Mouse (Mus musculus) heart, adult 2 months (tissue): ENCODE data around the gene Sgta. TPM values are rescaled to one million over a fixed set of nuclear protein-coding genes. Genes with fewer than 3 reads are reported as not detected.
A peak's percentile ranks its signal among the peaks of the same experiment; 100 is the strongest.
"Not testable (repeated sequence)": the region's sequence is repeated elsewhere in the genome, so short reads cannot be mapped to it uniquely, and the experiment has no call there.

Source experiments
- DNase-seq, 2 experiments: peaks; one replicate each; pipeline ENCODE4 v3.0.0; 2021
- H3K27ac ChIP-seq: fragments of 200-600 bp; 2 replicates; pipeline ENCODE4 v1.8.1; 2022
- H3K27me3 ChIP-seq: fragments of 200-500 bp; 2 replicates; pipeline ENCODE4 v1.6.1; 2012; ENCODE audit warnings: mild to moderate bottlenecking, low read length, inconsistent platforms, mixed read lengths; ENCODE audit not compliant: control insufficient read depth, insufficient read depth
- H3K36me3 ChIP-seq: fragments of 200-500 bp; 2 replicates; pipeline ENCODE4 v1.6.1; 2012; ENCODE audit warnings: low read length, inconsistent platforms; ENCODE audit not compliant: control insufficient read depth, insufficient read depth
- H3K4me1 ChIP-seq: fragments of 200-500 bp; 2 replicates; pipeline ENCODE4 v1.6.1; 2011; ENCODE audit warnings: low read length; ENCODE audit not compliant: control insufficient read depth, insufficient read depth
- H3K4me3 ChIP-seq: fragments of 200-600 bp; 2 replicates; pipeline ENCODE4 v1.8.1; 2022
- H3K79me2 ChIP-seq: fragments of 200-500 bp; replicated peaks from 2 replicates; pipeline ENCODE4 v1.6.1; 2012; ENCODE audit warnings: mild to moderate bottlenecking, inconsistent platforms, low read length, moderate library complexity, mixed read lengths; ENCODE audit not compliant: control insufficient read depth, insufficient read depth
- H3K9ac ChIP-seq: fragments of 200-500 bp; 2 replicates; pipeline ENCODE4 v1.6.1; 2012; ENCODE audit warnings: low read depth, mild to moderate bottlenecking, control low read depth, inconsistent platforms, low read length, mixed read lengths
- CTCF ChIP-seq: fragments of 200-600 bp; IDR thresholded peaks from 2 replicates; pipeline ENCODE4 v1.8.1; 2022; ENCODE audit warnings: antibody characterized with exemption, mild to moderate bottlenecking, moderate library complexity
- EP300 ChIP-seq: fragments of 200-500 bp; IDR thresholded peaks from 2 replicates; pipeline ENCODE4 v1.6.1; 2011; ENCODE audit warnings: low read depth, low read length, control low read depth; ENCODE audit not compliant: insufficient read depth
- POLR2A ChIP-seq: fragments of 200-500 bp; IDR thresholded peaks from 2 replicates; pipeline ENCODE4 v1.6.1; 2011; ENCODE audit warnings: mild to moderate bottlenecking, low read depth, low read length, control low read depth; ENCODE audit not compliant: insufficient read depth
- WGBS: fragments of 180-500 bp; shearing (Covaris S2); methylation state at CpG from one replicate; pipeline ENCODE4 v1.1.7; 2018; 5-methylcytosine and 5-hydroxymethylcytosine counted together
- intact Hi-C: fragments of 180-260 bp; cut with DNase I; formaldehyde crosslinking; loops from one replicate; pipeline ENCODE4 v1.15.1; 2025
- polyA plus RNA-seq: library from polyadenylated mRNA; depleted of rRNA; stranded (reverse); fragments of >200 nt; gene quantifications from 2 replicates; pipeline ENCODE4 v1.2.3, GENCODE M21; 2012
- total RNA-seq, 2 experiments: library from RNA; stranded (reverse); gene quantifications; 2 replicates each; pipeline ENCODE4 v1.2.3; 2021

Gene Sgta
- total and polyA plus RNA-seq, 3 experiments: 84.5 to 158 (median 90.1) TPM

- TF ChIP-seq EP300: no peak
- TF ChIP-seq CTCF: no peak
- TF ChIP-seq POLR2A: no peak
- 50% methylated on average over 4 of the region's 4 CpGs for WGBS
Observed at GRCm38 (mm10) chr10:81062710-81063109, 2.7 kb upstream of the Sgta start.

GRCm38 (mm10) chr10:81058896-81059295 is 1.1 kb downstream of the Sgta start:
- DNase-seq: no peak
- peaks cover 20% of the 10 kb centered on the region for H3K4me1 ChIP-seq
- no peak for TF ChIP-seq CTCF
- no peak for TF ChIP-seq EP300
- TF ChIP-seq POLR2A: no peak
- H3K27ac ChIP-seq: no peak overlapping the region
- no peaks in the 10 kb centered on the region for H3K27me3 ChIP-seq
- H3K36me3 ChIP-seq: no peaks in the 10 kb centered on the region
- 47% methylated on average over 6 of the region's 6 CpGs for WGBS
- no peak overlapping the region for H3K9ac ChIP-seq
- intact Hi-C loops: no loop called here
- peaks cover 16% of the 10 kb centered on the region for H3K79me2 ChIP-seq
- peak overlapping the region; percentile 94 for H3K4me3 ChIP-seq

More at GRCm38 (mm10) chr10:81062710-81063109, 2.7 kb upstream of the Sgta start:
- H3K27ac ChIP-seq: no peak overlapping the region
- no peaks in the 10 kb centered on the region for H3K27me3 ChIP-seq
- no peak overlapping the region for H3K9ac ChIP-seq
- H3K4me1 ChIP-seq: peaks cover 11% of the 10 kb centered on the region
- no peak for DNase-seq
- no peaks in the 10 kb centered on the region for H3K36me3 ChIP-seq
- H3K79me2 ChIP-seq: peaks cover 7% of the 10 kb centered on the region
- no peak overlapping the region for H3K4me3 ChIP-seq
- intact Hi-C loops: no loop called here

- Histone ChIP-seq H3K4me3 (no peak overlapping the region), H3K9ac (no peak overlapping the region), H3K79me2 (peaks cover 18% of the 10 kb centered on the region), H3K4me1 (peaks cover 22% of the 10 kb centered on the region), H3K27ac (no peak overlapping the region), H3K36me3 (no peaks in the 10 kb centered on the region), H3K27me3 (no peaks in the 10 kb centered on the region)
- intact Hi-C loops: no loop called here
- TF ChIP-seq POLR2A (no peak), CTCF (no peak), EP300 (no peak)
- 69% methylated on average over 23 of the region's 23 CpGs for WGBS
- DNase-seq: peak in 1 of 2 experiments; percentile 44
Observed at GRCm38 (mm10) chr10:81057406-81058130, 2.4 kb downstream of the Sgta start.

GRCm38 (mm10) chr10:81055802-81056340 is 4.1 kb downstream of the Sgta start:
- H3K4me3 ChIP-seq, H3K9ac ChIP-seq, H3K36me3 ChIP-seq, H3K27me3 ChIP-seq, intact Hi-C loops, H3K27ac ChIP-seq, DNase-seq: not testable (repeated sequence)
- WGBS: 58% methylated on average over 11 of the region's 11 CpGs
- Histone ChIP-seq H3K4me1 (peaks cover 22% of the 10 kb centered on the region), H3K79me2 (peaks cover 21% of the 10 kb centered on the region)

GRCm38 (mm10) chr10:81055169-81055568 is 4.8 kb downstream of the Sgta start:
- H3K27ac ChIP-seq: no peak overlapping the region

GRCm38 (mm10) chr10:81052577-81052976 is 7.4 kb downstream of the Sgta start:
- intact Hi-C loops: no loop called here
- no peaks in the 10 kb centered on the region for H3K27me3 ChIP-seq
- 82% methylated on average over 5 of the region's 5 CpGs for WGBS
- H3K9ac ChIP-seq: no peak overlapping the region
- H3K27ac ChIP-seq: no peak overlapping the region
- no peaks in the 10 kb centered on the region for H3K36me3 ChIP-seq
- TF ChIP-seq CTCF: no peak
- no peak for TF ChIP-seq POLR2A
- TF ChIP-seq EP300: no peak
- H3K79me2 ChIP-seq: peaks cover 13% of the 10 kb centered on the region
- no peak for DNase-seq
- peaks cover 10% of the 10 kb centered on the region for H3K4me1 ChIP-seq
- H3K4me3 ChIP-seq: no peak overlapping the region

More at GRCm38 (mm10) chr10:81055169-81055568, 4.8 kb downstream of the Sgta start:
- Histone ChIP-seq H3K4me3 (no peak overlapping the region), H3K79me2 (peaks cover 21% of the 10 kb centered on the region), H3K36me3 (no peaks in the 10 kb centered on the region), H3K9ac (no peak overlapping the region), H3K4me1 (peaks cover 22% of the 10 kb centered on the region), H3K27me3 (no peaks in the 10 kb centered on the region)
- WGBS: 71% methylated on average over 6 of the region's 6 CpGs
- no peak for DNase-seq
- TF ChIP-seq CTCF (no peak), POLR2A (no peak), EP300 (no peak)
- intact Hi-C loops: no loop called here
